In genomic region chr9:84394536-84395314, GRCm38 (mm10) we compare ENCODE assay signal across 13 mouse cellular contexts.
DNase-seq lines count a peak whose midpoint lies in the region; ATAC-seq lines count a peak whose summit lies in the region.
"Had no signal": no experiment of that assay in that cellular context is flagged by ENCODE, and none has a peak within 500 bp of the region (broad histone marks: within the 10 kb centered on the region; RNA-seq: fewer than 3 reads in every experiment).

No protein-coding gene starts in this region.

- WGBS in heart, embryonic 11.5 days (ENCODE audit: insufficient replicate concordance) = 79% methylated on average over 3 of the region's 3 CpGs
- 57% methylated on average over 3 of the region's 3 CpGs for WGBS in lung, embryonic 16.5 days
- 69% methylated on average over 3 of the region's 3 CpGs for WGBS in intestine, embryonic 15.5 days
- WGBS in midbrain, embryonic 11.5 days = 91% methylated on average over 3 of the region's 3 CpGs

- no peak overlapping the region for H3K27ac ChIP-seq in heart, embryonic 11.5 days (ENCODE audit: low read depth, low read length)
- no peak overlapping the region for H3K27ac ChIP-seq in lung, embryonic 16.5 days (ENCODE audit: low read length)
- H3K27ac ChIP-seq in intestine, embryonic 15.5 days = no peak overlapping the region
- no peak overlapping the region for H3K27ac ChIP-seq in midbrain, embryonic 11.5 days (ENCODE audit: low read depth, low read length)
- H3K27ac ChIP-seq: hindbrain, embryonic 14.5 days had no signal

- H3K4me1 ChIP-seq in heart, embryonic 11.5 days (ENCODE audit: control insufficient read depth, insufficient read depth, low read length) = no peaks in the 10 kb centered on the region
- H3K4me1 ChIP-seq in lung, embryonic 16.5 days (replicated peaks; ENCODE audit: control insufficient read depth, insufficient read depth, low read length) = 0 out of 2 replicates have a peak, but pooled peaks cover 2% of the 10 kb centered on the region
- no peaks in the 10 kb centered on the region for H3K4me1 ChIP-seq in intestine, embryonic 15.5 days (replicated peaks)
- H3K4me1 ChIP-seq in midbrain, embryonic 11.5 days (ENCODE audit: control insufficient read depth, insufficient read depth, low read length) = no peaks in the 10 kb centered on the region

- H3K4me2 ChIP-seq in heart, embryonic 11.5 days = no peak overlapping the region
- no peak overlapping the region for H3K4me2 ChIP-seq in lung, embryonic 16.5 days (ENCODE audit: low read depth, low read length)
- H3K4me2 ChIP-seq in intestine, embryonic 15.5 days (replicated peaks) = no peak overlapping the region
- H3K4me2 ChIP-seq in midbrain, embryonic 11.5 days = no peak overlapping the region
- H3K4me2 ChIP-seq: hindbrain, embryonic 14.5 days had no signal

- H3K9ac ChIP-seq in heart, embryonic 11.5 days (ENCODE audit: low read depth, low read length) = no peak overlapping the region
- no peak overlapping the region for H3K9ac ChIP-seq in lung, embryonic 16.5 days (ENCODE audit: low read length)
- no peak overlapping the region for H3K9ac ChIP-seq in intestine, embryonic 15.5 days
- no peak overlapping the region for H3K9ac ChIP-seq in midbrain, embryonic 11.5 days (ENCODE audit: low read length)
- H3K9ac ChIP-seq: hindbrain, embryonic 14.5 days had no signal

- H3K4me3 ChIP-seq in heart, embryonic 11.5 days (ENCODE audit: low read depth, low read length) = no peak overlapping the region
- H3K4me3 ChIP-seq in lung, embryonic 16.5 days (ENCODE audit: low read length) = no peak overlapping the region
- no peak overlapping the region for H3K4me3 ChIP-seq in intestine, embryonic 15.5 days (replicated peaks)
- H3K4me3 ChIP-seq in midbrain, embryonic 11.5 days (ENCODE audit: low read depth, low read length) = no peak overlapping the region

- peak; percentile 12 for DNase-seq in heart, adult 8-10 months (ENCODE audit: low spot score)
- peak; percentile 65 for DNase-seq in 3T3-L1 (ENCODE audit: low read depth, low spot score)
- peak; percentile 80 for DNase-seq in adipocyte (ENCODE audit: low spot score)
- no peak for DNase-seq in gastrocnemius, postnatal 36 days
- no peak for DNase-seq in midbrain, embryonic 11.5 days (ENCODE audit: low spot score, missing footprints)
- DNase-seq: cerebellum, adult 11 months; liver; midbrain, embryonic 14.5 days; right cerebral cortex, postnatal 4 days had no signal

- H3K36me3 ChIP-seq in heart, embryonic 11.5 days (ENCODE audit: control insufficient read depth, insufficient read depth, low read length) = no peaks in the 10 kb centered on the region
- no peaks in the 10 kb centered on the region for H3K36me3 ChIP-seq in lung, embryonic 16.5 days (ENCODE audit: control insufficient read depth, insufficient read depth, low read length)
- H3K36me3 ChIP-seq in intestine, embryonic 15.5 days = no peaks in the 10 kb centered on the region
- no peaks in the 10 kb centered on the region for H3K36me3 ChIP-seq in midbrain, embryonic 11.5 days (ENCODE audit: control insufficient read depth, insufficient read depth, low read length)

- ATAC-seq in heart, embryonic 11.5 days (replicated peaks; ENCODE audit: insufficient number of reproducible peaks, low FRiP score, low TSS enrichment) = no peak
- ATAC-seq in lung, embryonic 16.5 days (ENCODE audit: low read depth) = peak; percentile 95
- ATAC-seq in intestine, embryonic 15.5 days = no peak
- no peak for ATAC-seq in midbrain, embryonic 11.5 days (ENCODE audit: low FRiP score)

- H3K27me3 ChIP-seq in heart, embryonic 11.5 days (ENCODE audit: control insufficient read depth, insufficient read depth, low read length) = no peaks in the 10 kb centered on the region
- H3K27me3 ChIP-seq in lung, embryonic 16.5 days (ENCODE audit: control insufficient read depth, insufficient read depth, low read depth, low read length) = no peaks in the 10 kb centered on the region
- no peaks in the 10 kb centered on the region for H3K27me3 ChIP-seq in intestine, embryonic 15.5 days (replicated peaks)
- no peaks in the 10 kb centered on the region for H3K27me3 ChIP-seq in midbrain, embryonic 11.5 days (ENCODE audit: control insufficient read depth, insufficient read depth, low read length)

- intact Hi-C loops in gastrocnemius, postnatal 36 days (cut with DNase I) = no loop called here

- no peaks in the 10 kb centered on the region for H3K9me3 ChIP-seq in heart, embryonic 11.5 days (replicated peaks; ENCODE audit: control insufficient read depth, low read length)
- no peaks in the 10 kb centered on the region for H3K9me3 ChIP-seq in lung, embryonic 16.5 days (ENCODE audit: control insufficient read depth, low read length)
- no peaks in the 10 kb centered on the region for H3K9me3 ChIP-seq in intestine, embryonic 15.5 days
- no peaks in the 10 kb centered on the region for H3K9me3 ChIP-seq in midbrain, embryonic 11.5 days (ENCODE audit: control insufficient read depth, low read length)

Comparison
In these comparisons a context has a peak if more than half of its experiments do, and no peak if none do; other contexts are left out.
1. DNase-seq: peak in heart, adult 8-10 months (single experiment), 3T3-L1 (single experiment) and adipocyte (single experiment); none in gastrocnemius, postnatal 36 days (0 of 2) and midbrain, embryonic 11.5 days (single experiment).